Mouse (Mus musculus) liver, embryonic 14.5 days (tissue): ENCODE measurements around the gene Cox20. TPM values are rescaled to one million over a fixed set of nuclear protein-coding genes. Genes with fewer than 3 reads are reported as not detected.

ENCODE experiments used
- ATAC-seq: fragments of 200-750 bp; cut with Nextera tagmentation; 2 replicates; pipeline ENCODE4 v1.8.0; 2017; ENCODE audit warnings: moderate number of reproducible peaks, mild to moderate bottlenecking, moderate library complexity; ENCODE audit not compliant: insufficient read depth
- DNase-seq, 3 experiments: peaks; one replicate each; pipeline ENCODE4 v3.0.0-alpha.2; 2012 to 2013; ENCODE audit warnings: low read depth in 3 of 3, low spot score in 3 of 3
- H3K27ac ChIP-seq: fragments of 300-500 bp; sonication (generic); 2 replicates; pipeline ENCODE4 v1.5.1; 2014; ENCODE audit warnings: moderate library complexity, mild to moderate bottlenecking, control low read depth, inconsistent platforms
- H3K27me3 ChIP-seq: fragments of 300-500 bp; sonication (generic); 2 replicates; pipeline ENCODE4 v1.6.1; 2014; ENCODE audit warnings: mild to moderate bottlenecking, low read length, moderate library complexity; ENCODE audit not compliant: control insufficient read depth, insufficient read depth
- H3K36me3 ChIP-seq: fragments of 300-500 bp; sonication (generic); replicated peaks from 2 replicates; pipeline ENCODE4 v1.6.1; 2014; ENCODE audit warnings: low read depth; ENCODE audit not compliant: control insufficient read depth, insufficient read depth
- H3K4me1 ChIP-seq, 2 experiments: fragments of 200-500 bp in 1 of 2; fragments of 300-500 bp in 1 of 2; sonication (generic) in 1 of 2; replicated peaks; 2 replicates each; pipeline ENCODE4 v1.6.1; 2012 to 2014; ENCODE audit warnings: antibody characterized with exemption in 1 of 2, inconsistent platforms in 1 of 2, low read length in 1 of 2; ENCODE audit not compliant: control insufficient read depth in 2 of 2, insufficient read depth in 2 of 2
- H3K4me2 ChIP-seq: fragments of 300-500 bp; sonication (generic); 2 replicates; pipeline ENCODE4 v1.6.1; 2014; ENCODE audit warnings: low read depth, mild to moderate bottlenecking, control low read depth, moderate library complexity
- H3K4me3 ChIP-seq, 2 experiments: fragments of 200-500 bp in 1 of 2; fragments of 300-500 bp in 1 of 2; sonication (generic) in 1 of 2; 2 replicates each; pipeline ENCODE4 v1.5.1; 2012 to 2014; ENCODE audit warnings: low read depth in 2 of 2, low read length in 2 of 2, mild to moderate bottlenecking in 2 of 2, control low read depth in 1 of 2, inconsistent platforms in 1 of 2, moderate library complexity in 1 of 2; ENCODE audit not compliant: insufficient read depth in 1 of 2
- H3K9ac ChIP-seq: fragments of 300-500 bp; sonication (generic); replicated peaks from 2 replicates; pipeline ENCODE4 v1.6.1; 2014; ENCODE audit warnings: mild to moderate bottlenecking, control low read depth, moderate library complexity
- H3K9me3 ChIP-seq: fragments of 300-500 bp; sonication (generic); 2 replicates; pipeline ENCODE4 v1.6.1; 2016; ENCODE audit warnings: low read length, mixed read lengths; ENCODE audit not compliant: control insufficient read depth
- CTCF ChIP-seq: IDR thresholded peaks from 2 replicates; pipeline ENCODE4 v1.5.1; 2016; ENCODE audit warnings: antibody characterized with exemption, low read depth, control low read depth
- EP300 ChIP-seq: IDR thresholded peaks from 2 replicates; pipeline ENCODE4 v1.6.1; 2016; ENCODE audit warnings: antibody characterized with exemption, low read depth
- WGBS: fragments of 180-500 bp; shearing (Covaris S2); extraction: QIAGEN DNeasy Blood & Tissue Kit; methylation state at CpG from one replicate; pipeline ENCODE4 v1.1.7; 2014; ENCODE audit not compliant: insufficient replicate concordance; 5-methylcytosine and 5-hydroxymethylcytosine counted together
- polyA plus RNA-seq, 2 experiments: library from polyadenylated mRNA; depleted of rRNA in 1 of 2; stranded (reverse) in 1 of 2; unstranded in 1 of 2; fragments of >200 nt; fragmentation: Nextera tagmentation in 1 of 2; extraction: Ambion mirVana in 1 of 2; gene quantifications; 2 replicates each; pipeline versions ENCODE4 v1.2.1 to v1.2.3; 2012 to 2014

Gene Cox20
- polyA plus RNA-seq, 2 experiments, result 42.9 to 97.3 TPM

GRCm38 (mm10) chr1:178324568-178324967 is 5.6 kb downstream of the Cox20 start:
- WGBS, result 93% methylated on average over 1 of the region's 1 CpGs
- TF ChIP-seq EP300, result no peak
- no peak for TF ChIP-seq CTCF
- ATAC-seq (no peak), DNase-seq (no peak)
- Histone ChIP-seq H3K9me3 (no peaks in the 10 kb centered on the region), H3K27me3 (no peaks in the 10 kb centered on the region), H3K4me1 (peaks cover 8 to 12% of the 10 kb centered on the region in 2 experiments), H3K27ac (no peak overlapping the region), H3K4me3 (no peak overlapping the region), H3K36me3 (peaks cover 88% of the 10 kb centered on the region), H3K4me2 (no peak overlapping the region), H3K9ac (no peak overlapping the region)

- no peak for TF ChIP-seq EP300
- TF ChIP-seq CTCF, result no peak
- no peak overlapping the region for H3K4me2 ChIP-seq
- WGBS, result 86% methylated on average over 1 of the region's 1 CpGs
- no peak for DNase-seq
- ATAC-seq, result no peak
- peaks cover under 1 to 3% of the 10 kb centered on the region in 2 experiments; a peak in 3 of 4 replicates for H3K4me1 ChIP-seq
- no peak overlapping the region for H3K27ac ChIP-seq
- no peaks in the 10 kb centered on the region for H3K27me3 ChIP-seq
- H3K9ac ChIP-seq, result no peak overlapping the region
- H3K4me3 ChIP-seq, result no peak overlapping the region
- peaks cover 91% of the 10 kb centered on the region for H3K36me3 ChIP-seq
- H3K9me3 ChIP-seq, result no peaks in the 10 kb centered on the region
These were observed 7.4 kb downstream of the Cox20 start for GRCm38 (mm10) chr1:178326357-178326756.

GRCm38 (mm10) chr1:178326950-178327349 is 8.0 kb downstream of the Cox20 start:
- Histone ChIP-seq H3K4me1 (0 out of 4 replicates have a peak, but pooled peaks cover 0 to under 1% of the 10 kb centered on the region in 2 experiments), H3K4me2 (no peak overlapping the region), H3K9me3 (no peaks in the 10 kb centered on the region), H3K36me3 (peaks cover 91% of the 10 kb centered on the region), H3K27ac (no peak overlapping the region), H3K4me3 (no peak overlapping the region), H3K9ac (no peak overlapping the region), H3K27me3 (no peaks in the 10 kb centered on the region)
- ATAC-seq (no peak), DNase-seq (no peak)
- TF ChIP-seq EP300 (no peak), CTCF (no peak)
- WGBS, result 86% methylated on average over 1 of the region's 1 CpGs

- Histone ChIP-seq H3K9ac (no peak overlapping the region), H3K36me3 (peaks cover 91% of the 10 kb centered on the region), H3K27me3 (no peaks in the 10 kb centered on the region), H3K4me2 (no peak overlapping the region), H3K27ac (no peak overlapping the region), H3K4me1 (peaks cover 3 to 4% of the 10 kb centered on the region in 2 experiments; a peak in 3 of 4 replicates), H3K9me3 (no peaks in the 10 kb centered on the region), H3K4me3 (no peak overlapping the region)
- DNase-seq (no peak), ATAC-seq (no peak)
- no peak for TF ChIP-seq EP300
- no peak for TF ChIP-seq CTCF
- 59% methylated on average over 5 of the region's 5 CpGs for WGBS
These were observed 10.1 kb downstream of the Cox20 start for GRCm38 (mm10) chr1:178329017-178329416.

- ATAC-seq (peak; percentile 47), DNase-seq (no peak)
- Histone ChIP-seq H3K9me3 (no peaks in the 10 kb centered on the region), H3K4me1 (peaks cover 4 to 9% of the 10 kb centered on the region in 2 experiments; a peak in 3 of 4 replicates), H3K4me2 (no peak overlapping the region), H3K4me3 (no peak overlapping the region), H3K27ac (no peak overlapping the region), H3K9ac (no peak overlapping the region), H3K27me3 (no peaks in the 10 kb centered on the region), H3K36me3 (peaks cover 92% of the 10 kb centered on the region)
- WGBS, result 78% methylated on average over 6 of the region's 6 CpGs
- TF ChIP-seq EP300 (no peak), CTCF (no peak)
These were observed 11.0 kb downstream of the Cox20 start for GRCm38 (mm10) chr1:178329946-178330345.
